Mouse (Mus musculus): ENCODE results near the gene Pik3ap1. TPM values are rescaled to one million over a fixed set of nuclear protein-coding genes. Genes with fewer than 3 reads are reported as not detected.

Gene Pik3ap1
- polyA plus RNA-seq, 1 experiment, result 19.2 TPM

DNA sequence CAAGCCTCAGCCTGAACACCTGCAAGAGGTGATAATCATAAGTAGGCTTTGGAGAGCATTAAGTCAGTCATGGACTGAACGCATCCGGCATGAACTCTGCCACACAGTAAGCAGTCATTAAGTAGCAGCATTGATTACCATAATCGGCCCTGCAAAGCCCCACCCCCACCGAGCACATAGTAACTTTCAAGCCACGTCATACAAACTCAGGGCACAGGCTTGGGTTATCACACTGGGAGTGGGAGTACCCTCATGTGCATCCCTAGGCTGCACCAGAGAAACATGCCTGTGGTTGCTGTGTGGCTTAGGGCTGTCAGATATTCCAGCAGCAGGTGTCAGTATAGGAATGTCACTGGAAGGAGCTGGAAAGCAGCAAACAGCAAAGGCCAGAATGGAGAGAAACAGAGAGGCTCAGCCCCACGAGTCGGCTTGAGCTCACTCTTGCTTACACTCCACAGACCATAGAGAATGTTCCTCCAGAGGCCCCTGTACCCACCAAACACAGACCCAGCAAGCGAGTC, 105.1 kb downstream of the Pik3ap1 start:
- 70% methylated on average over 8 of the region's 8 CpGs for WGBS
- no peak for TF ChIP-seq CTCF (IDR thresholded peaks at IDR 0.05; ENCODE audit: control insufficient read depth, insufficient read depth, low read length)
- TF ChIP-seq POLR2A (IDR thresholded peaks at IDR 0.05; ENCODE audit: borderline replicate concordance, control insufficient read depth, low read depth, low read length), result no peak
- peaks cover 2% of the 10 kb centered on the region; the same call in 1 of the 2 replicates for H3K4me1 ChIP-seq (ENCODE audit: control insufficient read depth, insufficient read depth, low read length)
- H3K27ac ChIP-seq (ENCODE audit: control insufficient read depth, insufficient read depth, low read depth, low read length, poor library complexity), result no peak overlapping the region
- no peak overlapping the region for H3K4me3 ChIP-seq (replicated peaks; ENCODE audit: control insufficient read depth, low read depth, low read length)

DNA sequence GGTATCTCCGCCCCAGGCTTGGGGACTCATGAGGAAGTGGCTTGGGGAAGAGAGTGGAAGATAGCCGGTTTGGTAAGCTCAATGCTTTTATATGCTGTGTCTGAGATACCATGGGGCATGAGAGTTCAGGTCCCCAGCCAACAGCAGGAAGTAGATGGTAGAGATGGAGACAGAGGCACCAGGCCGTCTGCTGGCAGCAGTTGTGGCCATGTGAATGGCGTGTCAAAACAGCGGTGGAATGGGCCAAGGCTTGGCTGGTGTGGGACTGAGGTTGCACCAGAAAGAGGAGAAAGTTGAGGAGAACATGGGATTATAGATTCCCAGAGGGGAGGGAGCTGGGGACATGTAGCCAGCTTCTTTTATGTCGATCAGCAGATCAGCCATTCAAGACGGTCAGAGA, 106.3 kb downstream of the Pik3ap1 start:
- H3K4me3 ChIP-seq (replicated peaks; ENCODE audit: control insufficient read depth, low read depth, low read length), result peak overlapping the region; percentile 12
- H3K27ac ChIP-seq (ENCODE audit: control insufficient read depth, insufficient read depth, low read depth, low read length, poor library complexity), result peak overlapping the region; percentile 70
- peaks cover 2% of the 10 kb centered on the region; the same call in 1 of the 2 replicates for H3K4me1 ChIP-seq (ENCODE audit: control insufficient read depth, insufficient read depth, low read length)
- 52% methylated on average over 7 of the region's 7 CpGs for WGBS
- no peak for TF ChIP-seq CTCF (IDR thresholded peaks at IDR 0.05; ENCODE audit: control insufficient read depth, insufficient read depth, low read length)
- no peak for TF ChIP-seq POLR2A (IDR thresholded peaks at IDR 0.05; ENCODE audit: borderline replicate concordance, control insufficient read depth, low read depth, low read length)

DNA sequence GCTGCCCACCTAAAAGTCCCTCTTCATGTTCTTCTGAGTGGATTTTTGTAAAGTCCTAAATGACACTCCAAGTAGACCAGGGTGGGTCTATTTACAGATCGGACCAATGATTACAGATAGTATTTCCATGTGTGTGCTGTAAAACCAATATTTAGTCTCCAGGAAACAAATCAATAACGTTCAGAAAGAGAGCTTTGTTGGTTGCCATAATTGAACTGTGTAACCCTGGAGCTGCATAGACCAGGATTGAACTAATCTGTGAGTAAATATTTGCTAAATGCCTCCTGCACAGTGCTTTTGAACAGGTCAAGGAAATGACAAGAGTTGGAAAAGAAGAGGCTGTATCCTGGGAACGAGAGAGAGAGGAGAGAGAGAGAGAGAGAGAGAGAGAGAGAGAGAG, 109.3 kb downstream of the Pik3ap1 start:
- 83% methylated on average over 3 of the region's 3 CpGs for WGBS
- H3K27ac ChIP-seq (ENCODE audit: control insufficient read depth, insufficient read depth, low read depth, low read length, poor library complexity), result no peak overlapping the region
- no peak overlapping the region for H3K4me3 ChIP-seq (replicated peaks; ENCODE audit: control insufficient read depth, low read depth, low read length)
- TF ChIP-seq CTCF (IDR thresholded peaks at IDR 0.05; ENCODE audit: control insufficient read depth, insufficient read depth, low read length) (no peak), POLR2A (IDR thresholded peaks at IDR 0.05; ENCODE audit: borderline replicate concordance, control insufficient read depth, low read depth, low read length) (no peak)
- peaks cover 2% of the 10 kb centered on the region; the same call in 1 of the 2 replicates for H3K4me1 ChIP-seq (ENCODE audit: control insufficient read depth, insufficient read depth, low read length)

DNA sequence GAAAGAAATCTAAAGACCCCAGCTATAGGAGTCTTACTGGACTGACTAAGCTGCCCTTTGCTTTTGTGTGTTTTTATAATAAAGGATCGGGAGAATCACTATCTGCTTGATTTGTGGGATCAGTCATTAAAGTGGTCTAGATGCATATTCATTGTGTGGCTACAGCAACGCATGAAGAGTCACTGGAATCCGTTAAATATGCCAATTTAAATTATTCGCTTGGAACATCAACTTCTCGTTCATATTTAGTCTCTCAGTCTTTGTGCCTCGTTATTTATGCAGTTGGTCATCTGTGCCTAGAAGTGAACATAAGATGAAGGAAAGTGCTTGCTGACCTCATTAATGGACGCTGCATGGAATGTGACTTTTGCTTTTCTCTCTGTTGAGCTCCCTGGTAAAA, 114.0 kb downstream of the Pik3ap1 start:
- WGBS, result 81% methylated on average over 7 of the region's 7 CpGs

DNA sequence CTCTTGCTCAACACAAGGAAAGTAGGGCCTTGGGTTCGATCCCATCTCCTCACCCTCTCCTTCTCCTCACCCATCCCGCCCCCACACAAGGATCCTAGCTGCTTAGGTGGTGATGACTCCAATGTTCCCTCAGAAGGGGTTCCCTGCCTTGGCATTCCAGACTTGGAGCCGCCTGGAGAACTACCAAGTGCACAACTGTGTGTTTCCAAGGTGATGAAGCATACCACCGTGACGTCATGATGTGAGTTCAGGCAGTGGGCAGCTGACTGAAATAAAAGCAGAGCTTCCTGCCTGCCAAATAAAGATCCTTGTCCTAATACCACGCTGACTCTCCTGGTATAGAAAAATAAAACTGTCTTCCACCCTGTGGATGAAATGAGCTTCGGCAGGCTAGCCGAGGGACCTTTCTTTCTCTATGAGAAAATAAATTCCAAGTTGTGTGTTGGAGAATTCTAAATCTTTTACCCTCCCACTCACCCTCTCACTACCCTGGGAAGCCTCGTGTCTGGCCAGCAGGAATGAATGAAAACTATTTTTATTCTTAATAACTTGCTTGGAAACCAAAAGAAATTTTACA, 114.7 kb downstream of the Pik3ap1 start:
- Histone ChIP-seq H3K27ac (ENCODE audit: control insufficient read depth, insufficient read depth, low read depth, low read length, poor library complexity) (no peak overlapping the region), H3K4me3 (replicated peaks; ENCODE audit: control insufficient read depth, low read depth, low read length) (no peak overlapping the region), H3K4me1 (ENCODE audit: control insufficient read depth, insufficient read depth, low read length) (no peaks in the 10 kb centered on the region)
- WGBS, result 71% methylated on average over 9 of the region's 9 CpGs
- no peak for TF ChIP-seq CTCF (IDR thresholded peaks at IDR 0.05; ENCODE audit: control insufficient read depth, insufficient read depth, low read length)
- TF ChIP-seq POLR2A (IDR thresholded peaks at IDR 0.05; ENCODE audit: borderline replicate concordance, control insufficient read depth, low read depth, low read length), result no peak

More for the DNA sequence above, 114.0 kb downstream of the Pik3ap1 start:
- H3K27ac ChIP-seq (ENCODE audit: control insufficient read depth, insufficient read depth, low read depth, low read length, poor library complexity), result no peak overlapping the region
- H3K4me3 ChIP-seq (replicated peaks; ENCODE audit: control insufficient read depth, low read depth, low read length), result no peak overlapping the region
- H3K4me1 ChIP-seq (ENCODE audit: control insufficient read depth, insufficient read depth, low read length), result no peaks in the 10 kb centered on the region
- TF ChIP-seq CTCF (IDR thresholded peaks at IDR 0.05; ENCODE audit: control insufficient read depth, insufficient read depth, low read length), result no peak
- TF ChIP-seq POLR2A (IDR thresholded peaks at IDR 0.05; ENCODE audit: borderline replicate concordance, control insufficient read depth, low read depth, low read length), result no peak

DNA sequence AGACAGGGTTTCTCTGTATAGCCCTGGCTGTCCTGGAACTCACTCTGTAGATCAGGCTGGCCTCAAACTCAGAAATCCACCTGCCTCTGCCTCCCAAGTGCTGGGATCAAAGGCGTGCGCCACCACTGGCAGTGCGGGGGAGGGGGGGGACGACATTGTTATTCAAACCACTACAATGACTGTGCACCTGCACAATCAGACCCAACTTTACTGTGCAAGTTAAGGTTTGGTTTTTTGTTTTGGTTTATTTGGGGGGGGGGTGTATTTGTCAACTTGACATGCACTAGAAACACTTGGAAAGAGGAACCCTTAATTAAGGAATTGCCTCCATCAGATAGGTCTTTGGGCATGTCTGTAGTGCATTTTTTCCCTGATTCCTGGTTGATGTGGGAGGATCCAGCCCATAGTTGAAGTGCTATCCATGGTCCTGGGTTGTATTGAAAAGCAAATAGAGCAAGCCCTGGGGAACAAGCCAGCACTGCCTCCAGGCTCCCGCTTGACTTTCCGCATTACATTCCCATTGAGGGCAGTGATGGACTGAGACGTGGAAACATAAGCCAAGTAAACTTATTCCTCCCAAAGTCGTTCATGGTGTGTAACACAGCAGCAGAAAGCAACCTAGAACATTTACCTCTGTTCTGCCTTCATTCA, 118.5 kb downstream of the Pik3ap1 start:
- Histone ChIP-seq H3K4me1 (ENCODE audit: control insufficient read depth, insufficient read depth, low read length) (peaks cover 2% of the 10 kb centered on the region), H3K4me3 (replicated peaks; ENCODE audit: control insufficient read depth, low read depth, low read length) (no peak overlapping the region), H3K27ac (ENCODE audit: control insufficient read depth, insufficient read depth, low read depth, low read length, poor library complexity) (no peak overlapping the region)
- WGBS, result 75% methylated on average over 8 of the region's 8 CpGs
- no peak for TF ChIP-seq POLR2A (IDR thresholded peaks at IDR 0.05; ENCODE audit: borderline replicate concordance, control insufficient read depth, low read depth, low read length)
- no peak for TF ChIP-seq CTCF (IDR thresholded peaks at IDR 0.05; ENCODE audit: control insufficient read depth, insufficient read depth, low read length)

DNA sequence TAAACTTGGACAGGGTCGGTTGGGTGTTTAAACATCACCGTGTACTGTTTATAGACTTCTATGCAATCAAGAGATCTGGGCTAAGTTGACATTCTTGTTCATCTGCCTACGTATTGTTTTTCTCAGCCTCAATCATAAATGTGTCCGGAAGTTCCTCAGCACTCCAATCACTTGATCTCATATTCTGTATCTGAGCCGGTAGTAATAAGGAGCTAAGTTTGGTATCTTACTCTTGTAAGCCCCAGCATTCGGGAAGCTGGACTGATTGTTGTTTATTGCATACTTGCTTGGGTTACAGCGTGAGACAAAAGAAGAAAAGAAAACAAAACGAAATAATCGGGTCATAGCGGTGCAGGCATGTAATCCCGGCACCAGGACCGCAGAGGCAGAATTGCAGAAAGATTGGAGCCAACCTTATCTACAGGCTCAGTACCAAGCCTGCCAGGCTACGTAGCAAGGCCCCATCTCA, 120.5 kb downstream of the Pik3ap1 start:
- no peak for TF ChIP-seq CTCF (IDR thresholded peaks at IDR 0.05; ENCODE audit: control insufficient read depth, insufficient read depth, low read length)
- no peak for TF ChIP-seq POLR2A (IDR thresholded peaks at IDR 0.05; ENCODE audit: borderline replicate concordance, control insufficient read depth, low read depth, low read length)
- Histone ChIP-seq H3K4me3 (replicated peaks; ENCODE audit: control insufficient read depth, low read depth, low read length) (peak overlapping the region; percentile 78), H3K4me1 (ENCODE audit: control insufficient read depth, insufficient read depth, low read length) (peaks cover 2% of the 10 kb centered on the region), H3K27ac (ENCODE audit: control insufficient read depth, insufficient read depth, low read depth, low read length, poor library complexity) (peak overlapping the region; percentile 99)
- 13% methylated on average over 13 of the region's 13 CpGs for whole genome bisulfite sequencing

DNA sequence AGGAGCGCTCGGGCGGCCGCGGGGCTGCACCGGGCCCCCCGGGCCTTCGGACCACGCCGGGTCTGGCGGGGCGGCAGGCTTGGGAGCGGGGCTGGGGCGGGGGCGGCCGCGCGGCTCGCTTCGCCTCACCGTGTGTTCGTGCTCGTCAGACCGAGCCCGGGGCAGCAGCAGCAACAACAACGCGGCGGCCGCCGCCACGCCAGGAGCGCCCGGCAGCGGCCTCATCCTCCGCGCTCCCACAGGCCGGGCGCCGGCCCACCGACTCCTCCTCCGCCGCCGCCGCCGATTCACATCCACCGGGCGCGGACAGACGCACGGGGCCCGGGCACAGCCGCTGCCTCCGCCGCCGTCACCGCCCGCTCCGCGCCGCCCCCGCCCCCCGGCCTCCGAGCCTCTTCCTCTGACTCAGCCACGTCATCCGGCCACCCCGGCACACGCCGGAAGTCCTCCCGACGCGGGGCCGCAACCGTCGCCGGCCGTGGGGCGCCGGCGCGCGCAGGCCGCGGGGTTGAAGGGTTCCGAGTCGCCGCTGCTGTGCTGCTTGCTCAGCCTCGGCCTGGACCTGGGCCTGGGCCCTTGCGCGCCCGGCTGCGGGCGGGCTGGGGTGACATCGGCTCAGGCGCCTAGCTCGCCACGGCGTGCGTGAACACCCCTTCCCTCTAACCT, 121.1 kb downstream of the Pik3ap1 start, which contains the start of gene Tm9sf3:
Gene Tm9sf3 (minus strand): TSS at position 368 of the 666 bp plus-strand sequence.
- under 1% methylated on average over 98 of the region's 98 CpGs for WGBS
- peak within 1 kb of the TSS; percentile 78 for H3K4me3 ChIP-seq (replicated peaks; ENCODE audit: control insufficient read depth, low read depth, low read length)
- H3K4me1 ChIP-seq (ENCODE audit: control insufficient read depth, insufficient read depth, low read length), result peaks cover 2% of the 10 kb centered on the region
- TF ChIP-seq POLR2A (IDR thresholded peaks at IDR 0.05; ENCODE audit: borderline replicate concordance, control insufficient read depth, low read depth, low read length), result peak; percentile 70; the same call in 1 of the 2 replicates
- TF ChIP-seq CTCF (IDR thresholded peaks at IDR 0.05; ENCODE audit: control insufficient read depth, insufficient read depth, low read length), result no peak
- peak within 1 kb of the TSS; percentile 99 for H3K27ac ChIP-seq (ENCODE audit: control insufficient read depth, insufficient read depth, low read depth, low read length, poor library complexity)

Measured in bone marrow, adult 2 months (tissue).